Mouse (Mus musculus): ENCODE results near the gene Ddx18. TPM values are rescaled to one million over a fixed set of nuclear protein-coding genes. Genes with fewer than 3 reads are reported as not detected.

The Ddx18 gene
- polyA plus RNA-seq, 1 experiment from 2014 or later, result 75.9 TPM

DNA sequence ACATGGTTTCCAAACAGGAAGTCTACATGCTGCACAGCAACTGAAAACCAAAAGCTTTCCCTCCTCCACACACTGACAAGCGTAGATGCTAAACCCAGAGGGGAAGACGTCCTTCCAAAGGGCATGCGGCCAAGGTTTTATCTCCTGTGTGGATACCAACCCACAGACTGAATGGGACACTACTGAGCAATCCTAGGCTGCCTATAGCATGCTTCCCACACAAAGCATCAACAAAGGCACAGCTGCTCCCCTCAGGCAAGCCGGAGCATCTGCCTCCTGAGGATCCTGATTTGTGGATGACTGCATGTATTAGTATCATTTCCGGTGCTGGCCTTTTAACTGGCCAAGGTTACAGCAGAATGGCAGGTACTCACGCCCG, 16.3 kb downstream of the Ddx18 start:
- H3K4me3 ChIP-seq, result no peak overlapping the region
- WGBS, result 89% methylated on average over 7 of the region's 7 CpGs
- H3K27me3 ChIP-seq, result no peaks in the 10 kb centered on the region
- no peak overlapping the region for H3K4me2 ChIP-seq (replicated peaks)
- H3K9ac ChIP-seq, result no peak overlapping the region
- peaks cover 61% of the 10 kb centered on the region for H3K36me3 ChIP-seq
- no peak overlapping the region for H3K27ac ChIP-seq
- H3K4me1 ChIP-seq, result no peaks in the 10 kb centered on the region
- no peaks in the 10 kb centered on the region for H3K9me3 ChIP-seq
- ATAC-seq (ENCODE audit: low FRiP score, low read depth), result no peak

DNA sequence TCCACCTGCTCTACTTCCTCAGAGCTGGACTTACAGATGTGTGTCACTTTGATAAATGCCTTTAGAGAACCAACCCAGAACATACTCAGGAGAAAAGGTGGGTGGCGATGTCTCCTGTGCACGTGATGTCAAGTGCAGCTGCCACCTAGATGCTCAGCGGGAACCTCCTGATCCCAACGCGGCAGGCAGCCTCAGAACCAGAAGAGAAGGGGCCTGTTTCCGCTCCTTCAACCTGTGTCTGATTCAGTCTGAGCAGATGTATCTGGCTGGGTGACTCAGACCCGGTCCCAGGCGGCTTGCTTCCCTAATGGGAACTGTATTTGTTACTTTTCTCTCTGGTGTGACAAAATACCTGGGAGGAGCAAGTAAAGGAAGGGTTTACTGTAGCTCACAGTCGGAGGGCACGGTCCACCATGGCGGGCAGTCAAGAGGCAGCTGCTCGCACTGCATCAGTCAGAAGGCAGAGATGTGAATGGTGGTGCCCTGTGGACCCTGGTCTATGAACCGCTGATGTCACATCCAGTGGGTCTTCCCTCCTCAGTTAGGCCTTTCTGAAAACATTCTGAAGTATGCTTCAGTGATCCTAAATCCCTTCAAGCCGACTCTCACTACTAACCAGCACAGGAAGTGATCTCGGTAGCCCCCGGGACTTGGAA, 16.9 kb downstream of the Ddx18 start:
- Histone ChIP-seq H3K36me3 (peaks cover 56% of the 10 kb centered on the region), H3K4me3 (no peak overlapping the region), H3K9me3 (no peaks in the 10 kb centered on the region), H3K27me3 (no peaks in the 10 kb centered on the region), H3K4me2 (replicated peaks) (no peak overlapping the region), H3K4me1 (no peaks in the 10 kb centered on the region), H3K9ac (no peak overlapping the region), H3K27ac (no peak overlapping the region)
- WGBS, result 84% methylated on average over 16 of the region's 16 CpGs
- no peak for ATAC-seq (ENCODE audit: low FRiP score, low read depth)

DNA sequence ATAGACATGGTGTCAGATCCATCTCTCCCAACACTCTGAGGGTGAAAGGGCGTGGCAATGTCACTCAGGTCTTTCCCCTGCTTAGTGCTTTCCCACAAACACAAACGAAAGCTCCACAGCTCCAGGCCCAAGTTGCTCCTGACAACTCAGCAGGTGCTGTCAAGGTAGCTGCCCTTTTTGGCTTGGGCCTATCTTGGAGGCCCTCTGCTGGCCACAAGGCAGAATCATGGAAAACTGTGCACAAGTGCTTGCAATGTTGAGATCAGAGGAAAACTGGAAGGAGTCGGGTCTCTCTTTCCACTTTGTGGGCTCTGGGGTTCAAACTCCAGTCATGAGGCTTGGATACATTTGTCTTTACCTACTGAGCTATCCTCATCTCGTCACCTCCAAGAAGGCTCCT, 18.3 kb downstream of the Ddx18 start:
- Histone ChIP-seq H3K4me3 (no peak overlapping the region), H3K9ac (no peak overlapping the region), H3K4me2 (replicated peaks) (no peak overlapping the region), H3K27ac (no peak overlapping the region), H3K9me3 (no peaks in the 10 kb centered on the region), H3K27me3 (no peaks in the 10 kb centered on the region), H3K4me1 (no peaks in the 10 kb centered on the region), H3K36me3 (peaks cover 41% of the 10 kb centered on the region)
- WGBS, result 73% methylated on average over 4 of the region's 4 CpGs
- no peak for ATAC-seq (ENCODE audit: low FRiP score, low read depth)

DNA sequence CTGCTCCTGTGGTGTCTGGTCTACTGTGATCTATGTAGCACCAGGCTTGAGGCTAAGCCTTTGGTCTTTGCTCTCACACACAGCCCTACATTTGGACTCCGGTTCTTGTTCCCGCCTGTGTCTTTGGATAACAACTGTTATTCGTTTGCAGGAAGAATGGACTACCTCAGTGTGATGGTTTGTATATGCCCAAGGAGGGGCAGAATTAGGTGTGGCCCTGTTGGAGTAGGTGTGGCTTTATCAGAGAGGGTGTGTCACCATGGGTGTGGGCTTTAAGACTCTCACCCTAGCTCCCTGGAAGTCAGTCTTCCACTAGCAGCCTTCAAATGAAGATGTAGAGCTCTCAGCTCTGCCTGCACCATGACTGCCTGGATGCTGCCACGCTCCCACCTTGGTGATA, 19.1 kb downstream of the Ddx18 start:
- no peak overlapping the region for H3K9ac ChIP-seq
- H3K4me1 ChIP-seq, result no peaks in the 10 kb centered on the region
- 88% methylated on average over 4 of the region's 4 CpGs for WGBS
- H3K27ac ChIP-seq, result no peak overlapping the region
- H3K4me2 ChIP-seq (replicated peaks), result no peak overlapping the region
- no peak overlapping the region for H3K4me3 ChIP-seq
- H3K9me3 ChIP-seq, result no peaks in the 10 kb centered on the region
- no peaks in the 10 kb centered on the region for H3K27me3 ChIP-seq
- no peak for ATAC-seq (ENCODE audit: low FRiP score, low read depth)
- peaks cover 36% of the 10 kb centered on the region for H3K36me3 ChIP-seq

DNA sequence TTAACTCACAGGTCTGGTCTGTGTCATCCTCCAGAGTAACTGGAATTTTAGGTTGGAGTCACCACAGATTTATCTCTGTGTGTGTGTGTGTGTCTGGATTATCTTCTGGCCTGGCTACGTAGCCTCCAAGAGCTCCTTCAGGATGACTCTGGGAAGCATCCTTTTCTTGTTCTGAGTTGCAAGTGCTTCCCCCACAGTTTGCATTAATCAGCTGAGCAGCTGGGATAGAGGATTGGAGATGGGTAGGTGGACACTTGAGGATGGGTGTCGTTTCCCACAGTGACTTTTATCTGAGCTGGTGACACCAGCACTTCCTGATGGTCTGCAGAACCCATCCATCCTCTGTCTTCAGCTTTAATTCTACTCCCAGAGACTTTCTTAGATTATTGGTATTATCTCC, 20.9 kb downstream of the Ddx18 start:
- peaks cover 19% of the 10 kb centered on the region for H3K36me3 ChIP-seq
- no peak overlapping the region for H3K4me2 ChIP-seq (replicated peaks)
- H3K4me3 ChIP-seq, result no peak overlapping the region
- WGBS, result 73% methylated on average over 2 of the region's 2 CpGs
- no peak overlapping the region for H3K9ac ChIP-seq
- H3K9me3 ChIP-seq, result no peaks in the 10 kb centered on the region
- no peaks in the 10 kb centered on the region for H3K27me3 ChIP-seq
- ATAC-seq (ENCODE audit: low FRiP score, low read depth), result no peak
- no peak overlapping the region for H3K27ac ChIP-seq
- H3K4me1 ChIP-seq, result no peaks in the 10 kb centered on the region

DNA sequence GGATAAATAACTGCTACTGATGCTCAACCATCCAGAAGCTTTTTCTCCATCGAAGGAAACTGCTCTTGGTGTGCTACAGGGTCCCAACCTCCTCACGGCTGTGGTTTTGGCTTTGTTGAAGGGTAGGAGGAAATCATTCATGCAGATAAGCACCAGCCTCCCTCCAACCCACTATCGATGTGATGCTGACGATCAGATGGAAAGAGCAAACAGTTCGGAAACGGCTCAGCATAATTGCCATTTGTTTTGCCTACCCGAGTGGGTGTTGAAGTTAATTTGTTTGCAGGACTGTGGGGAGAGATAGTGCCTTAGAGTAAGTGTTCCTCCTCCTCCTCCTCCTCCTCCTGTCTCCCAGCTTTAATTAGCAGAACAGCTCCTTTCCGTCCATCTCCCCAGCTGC, 27.4 kb downstream of the Ddx18 start:
- Histone ChIP-seq H3K27me3 (no peaks in the 10 kb centered on the region), H3K4me1 (no peaks in the 10 kb centered on the region), H3K9me3 (no peaks in the 10 kb centered on the region), H3K4me3 (no peak overlapping the region), H3K36me3 (no peaks in the 10 kb centered on the region), H3K27ac (no peak overlapping the region), H3K9ac (no peak overlapping the region), H3K4me2 (replicated peaks) (no peak overlapping the region)
- 84% methylated on average over 8 of the region's 8 CpGs for WGBS
- ATAC-seq (ENCODE audit: low FRiP score, low read depth), result no peak

DNA sequence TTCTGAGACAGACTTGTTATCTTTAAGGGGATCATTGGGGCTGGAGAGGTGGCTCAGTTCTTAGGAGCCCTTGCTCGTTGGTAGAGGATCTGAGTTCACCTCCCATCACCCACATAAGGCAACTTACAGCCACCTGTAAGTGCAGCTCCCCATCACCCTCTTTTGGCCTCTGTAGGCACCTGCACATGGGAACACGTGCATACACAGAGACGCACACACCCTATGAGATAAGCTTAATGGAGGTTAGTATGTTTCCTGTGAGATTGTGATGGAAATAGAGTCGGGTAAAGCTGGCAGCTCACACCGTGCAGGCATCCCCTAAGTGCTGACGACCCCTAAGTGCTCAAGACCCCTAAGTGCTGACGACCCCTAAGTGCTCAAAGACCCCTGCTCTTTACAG, 36.4 kb downstream of the Ddx18 start:
- WGBS, result 68% methylated on average over 7 of the region's 7 CpGs
- no peak for ATAC-seq (ENCODE audit: low FRiP score, low read depth)

DNA sequence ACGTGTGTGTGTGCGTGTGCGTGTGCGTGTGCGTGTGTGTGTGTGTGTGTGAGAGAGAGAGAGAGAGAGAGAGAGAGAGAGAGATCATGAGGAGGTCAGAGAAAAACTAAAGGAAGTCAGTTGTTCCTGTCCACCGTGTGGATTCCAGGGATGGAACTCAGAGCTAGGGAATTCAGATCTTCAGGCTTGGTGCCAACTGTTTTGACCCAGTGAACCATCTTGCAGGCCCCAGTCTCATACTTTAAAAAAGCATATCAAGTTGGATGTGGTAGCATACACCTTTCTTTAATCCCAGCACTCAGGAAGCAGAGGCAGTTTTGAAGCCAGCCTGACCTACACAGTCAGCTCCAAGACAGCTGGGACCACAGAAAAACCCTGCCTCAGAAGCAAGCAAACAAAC, 38.5 kb downstream of the Ddx18 start:
- peaks cover 38% of the 10 kb centered on the region for H3K27me3 ChIP-seq
- no peaks in the 10 kb centered on the region for H3K36me3 ChIP-seq
- no peak for ATAC-seq (ENCODE audit: low FRiP score, low read depth)
- H3K27ac ChIP-seq, result no peak overlapping the region
- no peak overlapping the region for H3K4me2 ChIP-seq (replicated peaks)
- 87% methylated on average over 6 of the region's 6 CpGs for WGBS
- H3K4me3 ChIP-seq, result no peak overlapping the region
- H3K9ac ChIP-seq, result no peak overlapping the region
- H3K9me3 ChIP-seq, result no peaks in the 10 kb centered on the region
- H3K4me1 ChIP-seq, result peaks cover 17% of the 10 kb centered on the region

More for the DNA sequence above, 36.4 kb downstream of the Ddx18 start:
- H3K9me3 ChIP-seq, result no peaks in the 10 kb centered on the region
- no peak overlapping the region for H3K4me3 ChIP-seq
- peaks cover 30% of the 10 kb centered on the region for H3K27me3 ChIP-seq
- H3K4me1 ChIP-seq, result peaks cover 17% of the 10 kb centered on the region
- H3K4me2 ChIP-seq (replicated peaks), result no peak overlapping the region
- no peak overlapping the region for H3K27ac ChIP-seq
- H3K9ac ChIP-seq, result no peak overlapping the region
- no peaks in the 10 kb centered on the region for H3K36me3 ChIP-seq

DNA sequence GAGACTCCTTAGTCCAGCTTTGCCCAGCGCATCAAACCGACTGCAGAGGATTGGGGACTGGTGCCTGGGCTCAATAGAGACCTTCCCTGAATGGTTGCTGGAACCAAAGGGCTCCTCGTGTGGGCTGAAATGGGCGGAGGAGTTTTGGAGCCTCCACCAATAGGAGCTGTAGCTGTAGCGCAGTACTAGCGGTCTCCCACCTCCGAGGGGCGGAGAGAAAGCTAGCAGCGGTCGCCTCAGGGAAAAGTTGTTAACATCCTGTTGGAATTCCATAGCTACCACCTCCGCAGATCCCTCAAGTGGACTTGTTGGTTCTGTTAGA, 39.4 kb downstream of the Ddx18 start, which contains the start of gene Htr5b:
TSS of gene Htr5b (minus strand) at position 67 of the 322 bp plus-strand sequence.
- peak within 1 kb of the TSS; percentile 44 for H3K4me3 ChIP-seq
- peak within 1 kb of the TSS; percentile 53; the same call in 1 of the 2 replicates for H3K9ac ChIP-seq
- no peak within 1 kb of the TSS for H3K27ac ChIP-seq
- peak within 1 kb of the TSS; percentile 82 for H3K4me2 ChIP-seq (replicated peaks)
- H3K36me3 ChIP-seq, result no peaks in the 10 kb centered on the region
- H3K4me1 ChIP-seq, result peaks cover 17% of the 10 kb centered on the region
- 5% methylated on average over 11 of the region's 11 CpGs for WGBS
- ATAC-seq (ENCODE audit: low FRiP score, low read depth), result peak; percentile 95
- no peaks in the 10 kb centered on the region for H3K9me3 ChIP-seq
- H3K27me3 ChIP-seq, result peaks cover 38% of the 10 kb centered on the region

DNA sequence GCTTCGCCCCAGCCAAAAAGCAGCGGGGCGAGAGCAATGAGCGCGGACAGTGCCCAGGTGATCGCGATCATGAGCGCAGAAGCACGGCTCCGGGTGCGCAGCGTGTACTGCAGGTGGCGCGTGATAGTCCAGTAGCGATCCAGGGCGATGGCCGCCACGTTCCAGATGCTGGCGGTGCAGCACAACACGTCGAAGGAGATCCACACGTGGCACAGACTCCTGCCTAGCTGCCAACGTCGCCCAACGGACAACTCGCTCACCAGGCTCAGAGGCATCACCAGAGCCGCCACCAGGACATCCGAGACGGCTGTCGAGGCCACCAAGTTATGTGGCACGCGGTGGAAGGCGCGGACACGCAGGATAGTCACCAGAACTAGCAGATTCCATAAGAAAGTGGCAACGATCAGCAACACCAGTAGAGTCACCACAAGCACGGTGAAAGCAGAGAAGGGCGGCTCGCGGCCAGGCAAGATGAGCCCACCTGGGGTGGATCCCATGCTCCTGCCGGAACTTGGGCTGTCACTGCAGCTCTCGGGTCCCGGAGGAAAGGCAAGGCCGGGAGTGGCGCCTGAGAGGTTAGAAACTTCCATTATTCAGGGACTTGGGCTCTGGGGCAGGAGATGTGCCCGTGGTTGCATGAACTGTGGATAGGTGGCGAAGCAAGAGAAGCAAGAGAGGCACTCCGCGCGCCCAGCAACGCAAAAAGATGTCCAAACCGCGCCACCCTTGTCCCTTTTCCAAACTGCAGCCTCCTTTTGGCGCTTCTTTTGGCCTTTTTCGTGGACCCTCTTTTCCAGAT, 40.0 kb downstream of the Ddx18 start:
- WGBS, result 14% methylated on average over 55 of the region's 55 CpGs
- peak; percentile 62 for ATAC-seq (ENCODE audit: low FRiP score, low read depth)
- H3K27me3 ChIP-seq, result peaks cover 38% of the 10 kb centered on the region
- peak overlapping the region; percentile 82 for H3K4me2 ChIP-seq (replicated peaks)
- H3K9ac ChIP-seq, result peak overlapping the region; percentile 53; the same call in 1 of the 2 replicates
- no peak overlapping the region for H3K27ac ChIP-seq
- no peaks in the 10 kb centered on the region for H3K9me3 ChIP-seq
- no peaks in the 10 kb centered on the region for H3K36me3 ChIP-seq
- peak overlapping the region; percentile 44 for H3K4me3 ChIP-seq
- H3K4me1 ChIP-seq, result peaks cover 17% of the 10 kb centered on the region

DNA sequence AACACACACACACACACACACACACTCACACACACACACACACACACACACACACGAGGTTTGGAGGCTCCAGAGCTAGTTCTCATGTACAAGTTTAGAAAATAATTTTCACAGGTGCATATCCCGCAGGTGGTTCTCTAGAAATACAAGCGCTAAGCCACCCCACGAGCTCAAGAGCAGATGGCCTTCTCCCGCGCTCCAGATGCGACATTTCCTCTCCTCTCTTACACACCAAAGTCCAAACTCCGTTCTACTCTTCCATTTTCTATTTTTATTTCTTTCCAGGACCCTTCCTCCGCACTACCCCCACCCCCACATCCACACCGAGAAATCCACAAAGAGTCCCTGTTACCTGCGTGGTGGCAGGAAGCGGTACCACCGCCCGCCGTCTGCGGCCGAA, 40.7 kb downstream of the Ddx18 start:
- ATAC-seq (ENCODE audit: low FRiP score, low read depth), result no peak
- WGBS, result 41% methylated on average over 17 of the region's 17 CpGs
- Histone ChIP-seq H3K27ac (no peak overlapping the region), H3K27me3 (peaks cover 38% of the 10 kb centered on the region), H3K4me3 (peak overlapping the region; percentile 44), H3K9me3 (no peaks in the 10 kb centered on the region), H3K4me2 (replicated peaks) (peak overlapping the region; percentile 82), H3K4me1 (peaks cover 17% of the 10 kb centered on the region), H3K9ac (no peak overlapping the region), H3K36me3 (no peaks in the 10 kb centered on the region)

DNA sequence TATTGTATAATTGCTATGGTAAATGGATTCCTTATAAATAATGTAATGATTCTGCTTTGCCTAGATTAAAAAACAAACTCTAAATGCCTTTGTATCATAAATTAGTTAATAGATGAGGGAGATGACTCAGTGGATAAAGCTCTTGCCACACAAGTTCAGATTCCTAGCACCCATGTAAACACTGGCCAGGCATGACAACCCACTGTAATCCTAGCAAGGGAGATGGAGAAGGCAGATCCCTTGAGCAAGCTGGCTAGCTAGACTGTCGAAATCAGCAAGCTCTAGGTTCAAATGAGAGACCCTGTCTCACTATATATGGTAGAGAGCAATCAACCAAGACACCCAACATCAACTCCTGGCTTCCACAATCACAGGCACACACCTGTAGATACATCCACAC, 49.2 kb downstream of the Ddx18 start:
- H3K36me3 ChIP-seq, result no peaks in the 10 kb centered on the region
- H3K4me2 ChIP-seq (replicated peaks), result no peak overlapping the region
- H3K4me3 ChIP-seq, result no peak overlapping the region
- H3K9me3 ChIP-seq, result no peaks in the 10 kb centered on the region
- no peaks in the 10 kb centered on the region for H3K27me3 ChIP-seq
- no peak overlapping the region for H3K9ac ChIP-seq
- 68% methylated on average over 1 of the region's 1 CpGs for WGBS
- no peaks in the 10 kb centered on the region for H3K4me1 ChIP-seq
- no peak overlapping the region for H3K27ac ChIP-seq
- ATAC-seq (ENCODE audit: low FRiP score, low read depth), result no peak

Data from limb, embryonic 13.5 days (tissue).